Mouse (Mus musculus) ZHBTc4 (cell line): ENCODE measurements at regions not wholly inside any gene's neighbourhood (a gene's known extent, or its start where the extent isn't known, plus 50 kb on each side); places are given as distances from the start of the nearest gene placed in this dataset.

ENCODE experiments used
- DNase-seq: peaks from one replicate; pipeline ENCODE4 v3.0.0-alpha.2; 2011; ENCODE audit warnings: low read depth, low spot score

DNA sequence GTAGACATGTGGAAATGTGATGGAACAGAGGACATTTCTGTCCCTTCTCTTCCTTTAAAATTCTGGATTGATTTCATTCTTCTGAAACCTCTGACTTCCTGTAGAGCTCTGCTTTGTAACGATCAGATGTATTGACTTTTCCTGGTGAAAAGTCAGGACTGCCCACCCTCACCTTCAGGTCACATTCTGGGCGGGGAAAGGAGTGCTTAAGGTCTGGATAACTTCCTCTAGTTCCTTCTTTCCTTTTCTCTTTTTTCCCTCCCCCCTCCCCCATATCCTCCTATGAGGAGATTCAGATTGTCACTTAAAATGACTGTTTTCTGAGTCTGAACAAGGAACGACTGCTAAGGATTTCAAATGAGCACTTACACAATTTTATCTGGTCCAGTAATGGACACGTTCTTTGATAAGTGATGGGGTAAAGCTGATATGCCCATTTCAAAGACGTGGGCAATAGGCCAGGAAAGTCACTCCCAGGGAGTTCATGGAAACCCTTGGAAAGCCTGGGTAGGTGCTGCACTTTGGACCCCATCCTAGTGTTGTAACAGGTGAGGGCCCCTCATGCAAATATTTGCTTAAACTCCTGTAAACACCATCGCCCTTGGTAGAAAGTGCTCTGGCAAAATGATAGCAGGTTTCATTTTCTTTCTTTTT, 186.9 kb upstream of the Marcks start:
- DNase-seq, result no peak

DNA sequence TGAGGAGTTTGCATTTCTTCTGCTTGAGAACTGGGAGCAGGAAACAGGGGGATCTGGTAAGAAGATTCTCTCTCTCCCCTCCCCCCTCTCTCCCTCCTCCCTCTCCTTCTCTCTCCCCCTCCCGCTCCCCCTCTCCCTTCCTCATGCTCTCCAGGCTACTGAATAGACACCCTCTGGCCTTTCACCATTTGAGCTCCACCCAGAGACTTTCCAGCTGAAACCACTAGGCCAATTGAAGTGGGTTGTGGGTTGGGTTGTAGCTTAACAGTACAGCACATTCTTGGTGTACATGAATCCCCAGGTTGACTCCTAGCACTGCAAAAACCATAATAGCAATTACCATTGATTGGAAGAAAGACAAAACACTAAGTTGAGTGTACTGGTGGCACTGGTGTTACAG, 185.0 kb upstream of the Marcks start:
- DNase-seq, result no peak

DNA sequence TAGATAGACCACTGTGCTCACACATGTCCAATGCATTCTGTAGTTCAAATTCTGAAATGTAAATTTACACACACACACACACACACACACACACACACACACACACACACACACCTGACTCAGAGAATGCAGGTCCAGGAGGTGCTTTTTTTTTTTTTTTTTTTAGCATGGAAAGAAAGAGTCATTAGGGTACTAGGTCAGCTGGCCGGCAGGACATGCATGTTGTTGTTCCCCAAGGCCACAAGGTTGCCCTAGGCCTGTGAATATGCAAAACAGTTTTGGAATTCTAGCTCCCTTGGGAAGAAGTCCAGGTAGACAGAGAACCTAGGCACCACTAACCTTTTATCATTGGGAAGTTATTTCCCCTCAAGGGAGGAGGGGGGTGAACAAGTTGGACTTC, 184.1 kb upstream of the Marcks start:
- peak; percentile 9 for DNase-seq

DNA sequence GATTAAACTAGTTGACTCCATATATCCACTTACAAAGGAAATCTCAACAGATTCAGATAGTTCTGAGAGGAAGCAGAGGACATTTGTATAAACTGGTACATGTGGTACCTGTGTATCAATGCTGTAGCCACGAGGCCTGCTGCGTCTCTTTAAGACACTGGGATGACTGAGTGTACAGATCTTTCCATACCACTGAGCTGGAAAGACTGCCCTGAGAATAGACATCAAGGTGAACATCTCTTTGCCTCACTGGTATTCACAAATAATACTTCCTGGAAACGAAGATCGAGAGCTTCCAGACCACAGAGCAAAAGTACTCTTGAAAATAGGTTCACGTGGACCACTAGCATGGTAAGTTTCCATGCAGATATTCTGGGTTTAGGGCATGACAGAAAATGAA, 183.6 kb upstream of the Marcks start:
- no peak for DNase-seq

DNA sequence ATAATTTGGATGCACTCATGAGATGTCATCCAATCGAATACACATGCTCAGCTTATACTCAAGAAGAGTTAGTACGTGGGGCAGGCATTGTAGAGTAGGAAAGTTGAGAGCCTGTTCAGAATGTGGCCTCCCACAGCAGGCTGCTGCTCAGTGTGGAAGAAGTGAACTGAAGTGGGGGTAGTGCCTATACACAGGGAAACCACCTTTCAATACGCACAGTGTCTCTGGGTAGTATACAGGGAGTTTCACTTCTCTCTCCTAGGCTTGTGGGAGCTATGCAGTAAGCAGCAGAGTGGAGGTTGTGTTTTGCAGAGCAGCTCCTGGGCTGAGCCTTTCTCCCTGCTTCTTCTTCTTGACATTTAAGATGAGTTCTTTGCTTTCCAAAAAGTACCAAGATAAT, 182.5 kb upstream of the Marcks start:
- no peak for DNase-seq

DNA sequence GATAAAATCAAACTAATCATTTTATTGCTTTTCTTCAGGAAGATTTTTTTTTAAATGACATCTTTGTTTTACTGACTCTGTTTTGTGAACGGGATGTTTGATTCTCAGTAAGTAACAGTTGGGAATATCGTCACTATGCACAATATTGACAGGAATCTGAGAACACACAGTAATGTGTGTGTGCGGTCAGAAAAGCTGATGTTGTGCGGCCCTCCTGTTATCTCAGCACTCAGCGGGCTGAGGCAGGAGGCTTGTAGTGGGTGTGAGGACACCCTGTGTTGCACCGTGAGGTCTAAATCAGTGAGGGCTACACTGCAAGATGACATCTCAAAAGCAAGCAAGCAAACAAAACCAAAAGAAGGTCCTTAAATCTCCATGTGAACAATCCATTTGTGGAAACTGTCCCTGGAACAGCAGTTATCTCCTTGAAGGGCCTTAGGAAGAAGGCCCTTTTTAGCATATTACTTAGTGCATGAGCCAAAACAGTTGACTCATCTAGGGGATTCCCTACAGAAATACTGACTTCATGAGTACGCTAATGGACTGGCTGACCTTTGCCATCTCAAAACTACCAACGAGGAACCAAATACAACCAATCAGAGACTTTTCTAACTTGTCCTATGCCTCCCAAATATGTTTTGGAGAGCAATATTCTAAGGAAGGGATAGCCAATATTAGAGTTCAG, 181.2 kb upstream of the Marcks start:
- DNase-seq, result no peak

DNA sequence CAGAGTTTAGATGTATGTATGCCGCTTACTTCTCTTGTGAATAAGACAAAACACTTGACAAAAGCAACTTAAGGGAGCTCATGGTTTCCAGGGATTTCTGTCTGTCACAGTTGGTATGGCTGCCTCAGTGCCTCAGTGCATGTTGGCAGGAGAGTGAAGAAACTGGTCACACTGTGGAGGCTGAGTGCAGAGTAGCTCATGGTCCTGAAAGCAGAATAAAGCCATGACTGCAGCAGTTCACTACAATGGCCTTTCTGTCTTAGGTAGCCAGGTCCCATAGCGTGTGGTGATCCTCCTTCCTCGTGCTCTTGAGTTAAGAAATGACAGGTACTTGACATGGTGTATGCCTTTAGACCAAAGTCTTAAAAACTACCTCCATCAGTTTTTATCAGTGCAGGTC, 178.0 kb upstream of the Marcks start:
- no peak for DNase-seq

DNA sequence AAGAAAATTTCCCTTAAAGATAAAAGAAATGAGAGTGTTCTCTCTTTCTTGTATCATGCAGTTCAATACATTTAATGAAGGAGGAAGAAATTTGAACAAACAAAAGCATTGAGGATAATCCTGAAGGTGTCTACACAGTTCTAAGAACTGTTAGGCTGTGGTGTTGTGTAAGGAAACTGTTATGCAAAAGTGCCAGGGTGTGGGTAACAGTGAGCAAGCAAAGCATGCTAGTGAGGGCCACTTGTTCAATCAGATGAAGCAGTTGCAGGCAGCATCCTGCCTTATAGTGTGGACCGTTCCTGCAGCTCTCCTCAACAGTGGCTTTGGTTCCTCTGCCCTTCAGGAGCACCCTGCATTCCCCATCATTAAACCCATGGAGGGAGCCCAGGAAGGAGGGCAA, 177.1 kb upstream of the Marcks start:
- no peak for DNase-seq

DNA sequence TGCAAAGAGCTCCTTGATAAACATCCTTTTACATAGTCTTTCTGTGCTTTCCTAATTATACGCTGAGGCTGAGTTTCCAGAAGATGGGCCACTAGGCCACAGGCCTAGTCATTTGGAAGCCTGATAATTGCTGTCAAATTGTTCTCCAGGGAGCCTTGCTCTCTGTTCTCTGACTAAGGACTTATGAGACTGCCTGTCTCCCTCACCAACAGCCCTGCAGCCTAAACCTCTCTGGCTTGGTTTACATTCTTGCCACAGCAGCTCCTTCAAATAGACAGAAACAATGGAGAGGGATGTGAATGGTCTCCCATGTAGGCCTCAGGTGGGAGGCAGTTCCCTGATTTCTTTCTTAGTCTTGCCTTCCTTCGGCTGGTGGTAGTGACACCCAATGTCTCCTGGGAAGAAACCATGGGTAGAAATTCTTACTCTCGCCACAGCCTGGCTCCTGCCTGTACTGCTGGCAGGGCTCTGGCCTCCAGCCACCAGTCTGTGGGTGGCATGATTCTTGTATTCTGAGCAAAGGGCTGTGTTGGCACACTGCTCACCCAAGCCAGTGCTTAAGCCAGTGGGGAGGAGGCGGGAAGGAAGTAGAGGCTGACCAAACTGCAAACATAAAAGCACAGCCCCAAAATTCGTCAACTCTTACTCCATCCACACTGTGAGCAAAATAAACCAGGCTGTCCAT, 176.2 kb upstream of the Marcks start:
- DNase-seq, result no peak

DNA sequence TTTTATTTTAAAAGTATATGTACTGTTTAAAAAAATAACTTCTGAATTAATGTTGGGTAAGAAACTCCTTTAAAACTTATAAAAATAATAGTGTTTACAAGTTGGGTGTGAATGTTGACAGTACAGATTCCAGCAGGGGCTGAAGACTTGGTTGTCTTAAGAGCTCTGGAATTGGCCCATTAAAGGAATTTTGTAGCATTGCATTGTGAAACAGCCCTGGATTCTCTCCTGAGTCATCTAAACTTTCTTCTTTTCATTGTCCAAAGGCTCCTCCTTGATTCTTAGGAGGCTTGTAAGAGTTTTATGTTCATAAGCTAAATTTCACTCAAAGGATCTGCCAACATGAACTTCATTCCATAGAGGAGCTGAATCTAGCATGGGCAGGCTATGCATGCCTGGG, 174.7 kb upstream of the Marcks start:
- no peak for DNase-seq

DNA sequence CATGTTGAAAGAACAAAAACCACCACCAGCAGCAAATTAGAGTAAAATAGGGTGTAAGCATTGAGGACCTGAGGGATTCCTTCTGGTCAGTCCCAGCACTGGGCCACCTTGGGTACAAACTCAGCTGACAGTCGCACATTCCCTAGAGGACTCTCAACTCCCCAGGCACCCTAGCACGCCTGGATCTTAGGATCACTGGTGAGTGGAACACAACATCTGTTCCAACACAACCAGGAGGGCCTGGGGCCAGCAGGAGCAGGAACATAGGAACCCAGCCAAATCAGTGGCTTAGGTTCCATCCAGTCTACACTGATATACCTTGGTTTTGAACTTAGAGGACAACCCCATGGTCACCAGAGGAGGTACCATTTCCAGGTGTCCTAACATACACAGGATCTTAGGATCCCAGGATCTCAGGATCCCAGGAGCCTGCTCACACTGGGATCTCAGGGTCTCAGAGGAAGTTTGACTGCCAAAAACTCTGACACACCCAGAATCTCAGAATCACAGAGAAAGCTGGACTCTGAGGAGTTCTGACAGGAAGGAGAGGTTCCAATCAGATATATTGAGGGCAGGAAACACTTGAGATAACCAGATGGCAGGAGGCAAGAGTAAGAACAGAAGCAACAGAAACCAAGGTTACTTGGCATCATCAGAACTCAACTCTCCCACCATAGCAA, 171.7 kb upstream of the Marcks start:
- DNase-seq, result no peak

DNA sequence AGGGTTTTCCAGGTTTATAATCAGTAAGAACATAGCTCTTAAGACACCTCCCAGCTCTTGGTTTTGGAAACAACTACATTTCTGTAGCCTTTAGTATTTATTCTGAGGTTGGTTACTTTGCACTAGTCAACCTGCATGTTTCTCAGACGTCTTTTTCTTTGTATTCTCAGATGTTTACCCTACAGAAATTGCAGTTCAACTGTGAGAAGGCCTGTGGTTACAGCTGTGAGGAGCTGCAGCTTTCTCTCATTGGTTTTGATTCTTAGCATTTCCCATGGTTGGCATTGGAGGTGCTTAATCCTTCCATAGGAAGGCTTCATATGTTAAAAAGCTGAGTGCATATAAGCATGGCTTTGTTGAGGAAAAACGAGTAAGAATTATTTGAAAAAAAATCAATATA, 165.9 kb upstream of the Marcks start:
- DNase-seq, result no peak

DNA sequence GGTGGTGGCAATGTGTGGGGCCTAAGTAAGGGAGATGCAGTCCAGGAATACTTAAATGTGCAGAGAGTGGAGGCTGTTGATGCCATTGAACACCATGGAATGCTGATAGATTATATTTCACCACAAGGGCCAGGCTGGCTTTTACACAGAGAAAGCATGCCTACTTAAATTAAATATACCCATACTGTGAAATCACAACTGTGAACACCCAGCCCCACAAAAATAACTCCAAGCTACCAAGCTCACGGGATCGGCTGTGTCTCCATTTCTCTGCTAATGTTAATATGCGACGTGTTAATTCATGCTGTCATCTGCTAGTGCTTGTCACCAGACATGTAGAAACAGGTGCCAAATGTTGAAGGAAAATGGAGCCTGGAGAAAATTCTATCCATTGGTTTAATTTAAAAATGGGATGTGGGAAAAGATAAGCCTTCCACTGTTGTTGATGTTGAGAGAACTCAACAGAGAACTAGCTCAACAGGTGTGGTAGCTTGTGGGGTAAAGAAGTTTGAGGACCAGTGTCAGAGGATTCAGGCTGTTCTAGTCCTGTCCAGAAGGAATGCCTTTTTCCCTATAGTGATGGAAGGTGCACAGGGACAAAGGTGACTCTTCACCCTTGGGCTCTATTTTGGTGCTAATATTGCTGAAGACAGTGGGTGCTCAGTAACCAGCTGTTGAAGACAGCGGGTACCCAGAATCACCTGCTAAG, 161.6 kb upstream of the Marcks start:
- DNase-seq, result no peak

DNA sequence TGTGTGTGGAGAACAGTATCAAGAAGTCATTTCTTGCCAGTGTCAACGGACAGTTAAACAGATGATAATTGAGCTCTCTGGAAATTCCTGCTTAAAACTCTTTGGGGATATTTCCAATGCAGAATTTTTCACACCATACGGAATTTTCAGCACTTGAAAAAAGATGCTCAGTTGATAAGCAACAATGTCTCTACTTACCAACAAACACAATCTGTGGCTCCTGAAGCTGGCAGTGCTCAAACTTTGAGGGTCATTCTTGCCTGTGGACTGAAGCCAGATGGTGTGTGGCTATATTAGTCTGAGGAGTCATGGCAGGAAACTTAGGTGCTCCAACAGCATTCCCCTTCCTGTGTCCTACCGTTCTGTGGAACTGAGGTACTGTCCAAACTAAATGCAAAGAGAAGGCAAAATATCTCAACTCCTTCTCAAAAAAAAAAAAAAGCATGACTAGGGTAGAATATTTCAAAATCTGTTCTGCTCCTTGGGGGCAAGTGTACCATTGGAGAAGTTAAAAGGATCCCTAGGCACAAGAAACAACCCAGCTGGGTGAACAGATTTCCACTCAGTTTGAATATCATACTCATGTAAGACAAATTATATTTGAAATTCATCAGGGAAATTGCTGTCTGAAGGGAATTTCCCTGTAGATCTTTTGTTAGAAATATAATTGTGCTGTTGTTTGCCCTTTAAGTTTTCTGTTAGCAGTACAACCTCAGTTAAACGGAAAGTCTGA, 160.1 kb upstream of the Marcks start:
- DNase-seq, result no peak

DNA sequence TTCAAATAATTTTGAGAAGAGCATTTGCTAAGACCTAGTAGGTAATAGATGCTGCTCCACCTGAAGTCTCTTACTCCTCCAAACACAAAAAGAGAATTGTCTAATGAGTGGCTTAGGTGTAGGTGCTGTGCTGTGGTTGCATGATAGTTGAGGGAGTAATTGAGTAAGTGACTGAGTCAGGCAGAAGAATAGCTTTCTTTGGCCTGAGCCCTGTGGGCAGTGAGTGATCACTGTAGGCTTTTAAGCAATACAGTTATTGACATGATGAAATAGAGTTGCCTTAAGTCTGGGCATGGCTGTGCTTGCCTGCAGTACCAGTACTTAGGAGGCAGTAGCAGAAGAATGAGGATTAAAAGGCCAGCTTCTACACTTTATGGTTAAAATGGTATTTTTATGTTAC, 155.5 kb upstream of the Marcks start:
- DNase-seq, result no peak

DNA sequence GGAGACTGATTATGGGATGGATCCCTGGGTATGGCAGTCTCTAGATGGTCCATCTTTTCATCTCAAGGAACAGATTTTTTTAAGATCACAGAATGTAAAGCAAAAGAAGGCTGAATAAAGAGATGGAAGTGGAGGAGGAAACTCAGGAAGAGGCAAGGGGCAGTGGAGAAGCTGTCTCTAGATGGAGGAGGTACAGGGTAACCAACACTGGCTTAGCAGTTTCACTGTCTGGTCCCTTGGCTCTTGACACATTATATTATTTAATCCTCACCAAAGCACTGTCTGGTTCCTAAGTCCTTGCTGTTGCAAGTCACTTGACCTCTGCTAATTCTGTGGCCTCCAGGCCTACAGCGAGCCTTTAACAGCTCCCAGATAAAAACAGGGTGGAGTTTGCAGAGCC, 154.6 kb upstream of the Marcks start:
- no peak for DNase-seq

DNA sequence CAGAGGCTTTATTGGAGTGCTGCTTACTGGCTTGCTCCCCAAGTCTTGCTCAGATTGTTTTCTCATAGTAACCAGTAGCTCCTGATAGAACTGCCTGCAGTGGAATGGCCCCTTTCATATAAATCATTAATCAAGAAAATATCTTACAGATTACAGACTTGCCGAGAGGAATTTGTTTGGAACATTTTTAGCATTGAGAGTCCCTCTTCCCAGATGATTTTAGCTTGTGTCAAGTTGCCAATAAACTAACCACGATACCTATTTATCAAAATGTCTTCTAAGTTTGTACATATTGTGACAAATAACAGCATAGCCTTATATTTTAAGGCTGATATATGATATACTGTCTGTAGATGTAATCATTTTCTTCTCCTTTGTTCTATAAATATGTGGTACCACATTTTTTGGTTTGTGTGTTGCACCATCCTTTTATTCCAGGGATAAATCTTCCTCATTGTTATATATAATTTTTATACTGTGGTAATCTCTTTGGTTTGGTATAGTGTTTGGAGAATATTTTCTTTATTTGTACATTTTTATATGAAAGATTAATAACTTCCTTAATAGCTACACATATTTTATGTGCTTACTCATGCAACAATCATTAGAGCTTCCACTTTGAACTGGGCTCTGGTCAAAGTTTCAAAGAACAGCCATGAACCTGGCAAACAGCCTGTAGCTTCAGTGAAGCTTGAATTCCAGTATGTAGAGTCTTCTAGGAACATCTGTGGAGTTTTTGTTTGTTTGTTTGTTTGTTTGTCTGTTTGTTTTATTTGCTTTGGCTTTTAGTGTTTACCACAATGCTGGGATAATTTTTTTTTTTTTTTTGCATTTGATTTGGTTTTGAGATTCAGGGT, 153.1 kb upstream of the Marcks start:
- no peak for DNase-seq

DNA sequence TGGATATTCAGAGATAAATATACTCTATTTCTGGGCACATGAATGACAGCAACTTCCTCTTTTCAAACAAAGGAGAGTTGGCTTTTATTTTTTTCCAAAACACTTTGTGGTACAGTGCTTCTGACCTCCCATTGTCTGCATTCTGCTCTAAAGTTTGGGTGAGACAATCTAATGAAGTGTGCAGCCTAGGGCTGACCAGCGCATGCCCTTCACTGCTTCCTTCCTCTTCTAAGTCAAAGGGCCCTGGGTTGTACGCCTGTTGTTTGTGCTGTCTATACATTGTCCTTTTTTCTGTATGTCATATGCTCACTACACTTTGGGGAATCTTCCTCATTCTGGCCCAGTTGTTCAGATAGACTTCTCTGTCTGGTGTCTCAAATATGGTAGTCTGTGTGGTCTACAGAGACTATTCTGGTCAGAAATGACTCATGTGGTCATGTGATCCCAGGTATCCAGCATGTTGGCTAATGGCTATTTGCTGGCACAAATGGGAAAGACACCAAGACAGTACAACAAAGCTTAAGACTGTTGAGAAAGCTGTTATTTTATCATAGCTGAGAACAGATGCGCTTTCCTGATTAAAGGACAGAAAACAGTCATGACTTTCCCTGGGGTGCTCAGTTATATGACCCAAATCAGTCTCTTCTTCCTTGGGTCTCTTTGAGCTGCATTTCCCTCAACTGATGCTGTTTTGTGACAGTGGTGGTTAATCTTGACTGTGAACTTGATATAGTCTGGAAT, 151.4 kb upstream of the Marcks start:
- DNase-seq, result no peak

DNA sequence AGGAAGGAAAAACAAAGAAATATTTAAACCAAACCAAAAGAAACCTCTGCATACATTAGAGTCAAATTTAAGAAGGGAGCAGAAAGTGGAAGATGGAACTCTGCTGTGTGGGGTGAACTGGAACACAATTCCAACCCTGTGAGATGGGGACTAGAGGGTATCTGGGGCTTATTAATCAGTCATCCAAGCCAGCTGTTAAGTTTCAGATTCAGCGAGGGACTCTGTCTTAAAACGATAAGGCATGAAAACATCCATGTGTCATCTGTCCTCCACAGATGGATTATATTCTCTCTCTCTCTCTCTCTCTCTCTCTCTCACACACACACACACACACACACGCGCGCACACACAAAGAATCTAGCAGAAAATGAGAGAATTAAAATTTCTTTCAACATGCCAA, 147.6 kb upstream of the Marcks start:
- DNase-seq, result no peak

DNA sequence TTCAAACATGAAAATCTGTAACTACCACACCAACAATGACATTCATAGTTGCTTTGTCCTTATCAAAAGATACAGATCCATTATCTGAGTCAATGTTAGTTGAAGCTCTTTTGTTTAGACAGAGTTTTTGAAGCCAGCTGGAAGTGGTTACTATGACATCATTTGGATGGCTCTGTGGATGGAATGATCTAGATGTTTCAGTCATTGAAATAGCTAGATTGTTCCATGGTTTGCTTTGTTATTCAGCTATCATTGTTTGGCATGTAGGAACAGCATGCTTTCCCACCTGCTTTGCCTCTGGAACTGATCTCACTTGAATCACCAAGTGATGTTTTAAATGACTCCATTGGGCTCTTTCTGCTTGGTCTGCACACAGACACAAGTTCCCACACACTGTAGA, 144.2 kb upstream of the Marcks start:
- peak; percentile 9 for DNase-seq
